Mouse (Mus musculus) c-Kit-positive CD71-positive TER-119-negative erythroid progenitor cells, embryonic 14.5 days (primary cell): Measurements from ENCODE around the gene Sirt5.
A peak's percentile ranks its signal among the peaks of the same experiment; 100 is the strongest.

ENCODE experiments used
- DNase-seq: peaks from one replicate; pipeline ENCODE4 v3.0.0-alpha.2; 2013; ENCODE audit warnings: low read depth

The Sirt5 gene

DNA sequence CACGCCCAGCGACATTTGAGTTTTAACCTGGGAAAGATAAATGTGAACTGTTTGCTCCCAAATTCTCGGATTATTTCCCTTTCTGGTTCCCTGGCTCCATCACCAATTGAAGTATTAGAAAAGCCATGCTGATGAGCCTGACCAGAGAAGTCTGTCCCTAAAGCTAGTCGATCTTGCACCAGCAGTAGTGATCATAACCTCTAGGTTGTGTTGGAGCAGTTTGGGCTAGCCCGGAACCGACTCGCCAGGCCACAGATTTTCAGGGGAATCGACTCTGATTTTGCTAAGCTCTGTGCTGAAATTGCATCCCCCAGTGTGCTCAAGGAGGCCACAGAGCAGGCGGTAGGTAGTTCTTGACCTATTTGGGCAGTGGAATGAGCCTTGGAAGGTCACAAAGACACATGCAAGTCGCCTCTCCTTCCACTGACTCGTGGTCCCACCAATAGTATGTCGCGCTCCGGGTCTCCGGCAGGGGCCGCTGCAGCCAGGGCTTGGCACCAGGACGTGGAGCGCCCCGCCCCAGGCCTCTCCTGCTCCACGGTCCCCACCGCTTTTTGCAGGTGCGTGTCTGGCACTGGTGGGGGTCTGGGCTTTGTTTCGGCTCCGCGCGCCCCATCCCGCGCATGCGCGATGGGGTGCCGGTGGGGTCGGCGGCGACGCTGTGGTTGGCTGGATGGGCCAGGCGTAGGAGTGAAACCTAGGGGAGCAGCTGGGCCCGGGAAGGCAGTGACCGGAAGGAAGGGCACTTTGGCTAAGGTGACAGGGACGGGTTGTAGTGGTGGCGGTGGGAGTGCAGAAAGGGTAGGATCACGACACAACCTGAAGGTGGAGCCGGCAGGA lies at the start of gene Sirt5:
Gene Sirt5, plus strand, starts transcription at position 512 of the 840 bp plus-strand sequence.
- DNase-seq = peak; percentile 60

DNA sequence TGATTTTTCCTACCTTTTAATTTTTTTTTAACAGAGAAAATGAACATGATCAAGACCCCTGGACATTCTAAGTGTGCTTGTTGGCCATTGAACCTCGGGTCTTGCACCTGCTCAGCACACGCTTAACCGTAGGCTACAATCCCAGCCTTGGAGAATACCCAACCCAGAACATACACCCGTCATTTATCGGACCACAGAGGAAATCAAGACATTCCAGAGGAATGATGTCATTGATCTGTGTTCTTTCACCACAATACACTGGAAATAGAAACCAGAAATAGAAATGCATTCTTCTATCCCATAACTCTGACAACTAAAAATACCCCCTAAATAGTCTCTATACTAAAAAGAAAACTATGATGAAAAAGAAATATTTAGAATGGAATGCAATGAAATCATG lies 47.9 kb upstream of the Sirt5 start:
- DNase-seq = no peak

DNA sequence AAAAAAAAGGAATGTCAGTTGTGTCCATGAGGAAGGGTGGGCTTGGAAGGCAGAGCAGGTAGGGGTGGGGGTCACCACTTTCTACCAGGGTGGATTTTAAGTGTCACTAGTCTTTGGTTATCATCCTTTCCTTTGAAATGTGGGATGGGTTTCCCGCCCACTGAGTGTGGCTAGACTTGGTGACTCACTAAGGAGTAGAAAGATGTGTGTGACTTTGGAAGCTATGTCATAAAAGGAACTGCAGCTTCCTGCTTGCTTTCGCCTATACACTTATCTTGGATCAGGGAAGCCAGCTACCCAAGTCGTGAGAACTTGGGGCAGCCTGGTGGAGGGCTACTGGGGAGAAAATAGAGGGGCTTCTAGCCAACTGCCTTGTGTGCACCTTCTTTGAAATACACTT lies 45.9 kb upstream of the Sirt5 start:
- DNase-seq = no peak

DNA sequence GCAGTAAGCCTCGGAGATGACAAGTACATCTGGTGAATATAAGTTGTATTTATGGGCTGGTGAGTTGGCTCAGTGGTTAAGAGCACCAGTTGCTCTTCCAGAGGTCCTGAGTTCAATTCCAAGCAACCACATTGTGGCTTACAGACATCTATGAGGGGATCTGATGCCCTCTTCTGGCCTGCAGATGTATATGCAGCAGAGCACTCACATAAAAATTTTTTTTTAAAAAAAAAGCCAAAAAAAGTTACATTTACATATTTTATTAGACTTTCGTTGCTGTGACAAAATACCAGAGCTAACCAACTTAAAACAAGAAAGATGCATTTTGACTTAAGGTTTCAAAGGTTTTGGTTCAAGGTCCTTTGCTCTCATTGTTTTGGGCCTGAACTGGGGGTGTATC lies 43.8 kb upstream of the Sirt5 start:
- DNase-seq = no peak

DNA sequence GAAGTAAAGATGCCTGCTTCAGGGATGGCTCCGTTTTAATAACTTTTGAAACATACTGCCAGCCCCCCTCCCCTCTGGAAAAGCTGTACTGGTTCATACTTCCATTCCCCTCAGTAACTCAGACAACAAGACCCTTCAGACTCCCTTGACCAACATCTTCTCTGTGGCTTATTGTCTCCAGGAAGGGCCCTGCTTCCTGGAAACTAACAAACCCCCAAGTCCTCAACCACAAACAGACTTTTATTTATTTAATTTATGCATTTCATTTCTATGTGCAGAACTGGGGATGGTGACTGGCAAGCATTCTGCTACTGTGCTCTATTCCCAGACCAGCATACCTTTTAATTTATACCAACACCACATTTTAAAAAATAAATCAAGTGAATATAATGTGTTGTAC lies 39.9 kb upstream of the Sirt5 start:
- DNase-seq = no peak

DNA sequence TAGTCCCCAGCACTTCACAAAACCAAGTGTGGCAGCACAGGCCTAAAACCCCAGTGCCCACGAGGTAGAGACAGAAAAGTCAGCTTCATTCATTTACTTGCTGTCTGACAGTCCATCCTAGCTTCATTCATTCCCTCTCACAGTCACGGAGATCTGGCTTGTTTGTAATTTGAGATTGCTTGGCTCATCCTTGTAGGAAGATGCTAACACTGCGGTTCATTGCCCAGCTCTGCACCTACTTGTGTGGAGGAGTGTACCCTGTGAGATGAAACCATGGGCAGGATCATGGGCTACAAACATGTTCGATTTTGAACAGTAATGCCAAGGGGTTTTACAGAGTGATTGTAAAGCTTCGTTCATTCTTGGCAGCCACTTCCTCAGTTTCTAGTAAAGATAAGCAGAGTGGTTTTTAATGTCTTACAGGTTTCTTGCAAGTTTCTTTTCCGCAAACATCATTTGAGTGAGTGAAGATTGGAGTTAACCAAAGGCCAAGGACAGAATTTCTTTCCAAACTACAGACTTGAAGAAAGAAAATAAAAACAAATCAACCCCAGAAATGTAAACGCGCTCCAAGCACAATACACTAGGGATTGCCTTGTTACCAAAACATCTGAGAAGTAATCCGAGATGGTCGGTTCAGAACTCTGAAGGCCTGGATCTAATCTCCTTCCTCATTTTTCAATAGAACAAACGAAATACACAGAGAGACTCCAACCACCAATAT lies 33.4 kb upstream of the Sirt5 start:
- no peak for DNase-seq

DNA sequence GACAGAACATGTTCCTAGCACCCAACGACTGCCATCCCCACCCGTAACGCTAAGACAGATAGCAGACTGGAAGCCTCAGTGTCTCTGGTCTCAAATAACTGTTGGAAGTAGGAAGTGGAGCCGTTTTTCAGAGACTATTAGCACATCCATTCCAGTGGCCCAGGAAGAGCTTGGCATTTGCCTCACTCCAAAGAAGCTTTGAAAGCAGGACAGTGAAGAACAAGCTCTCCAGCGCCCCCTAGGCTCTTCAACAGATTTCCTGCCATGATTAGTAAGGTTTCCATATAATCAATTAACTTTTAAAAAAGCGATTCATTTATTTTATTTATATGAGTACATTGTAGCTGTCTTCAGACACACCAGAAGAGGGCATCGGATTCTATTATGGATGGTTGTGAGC lies 32.7 kb upstream of the Sirt5 start:
- DNase-seq = peak; percentile 15

DNA sequence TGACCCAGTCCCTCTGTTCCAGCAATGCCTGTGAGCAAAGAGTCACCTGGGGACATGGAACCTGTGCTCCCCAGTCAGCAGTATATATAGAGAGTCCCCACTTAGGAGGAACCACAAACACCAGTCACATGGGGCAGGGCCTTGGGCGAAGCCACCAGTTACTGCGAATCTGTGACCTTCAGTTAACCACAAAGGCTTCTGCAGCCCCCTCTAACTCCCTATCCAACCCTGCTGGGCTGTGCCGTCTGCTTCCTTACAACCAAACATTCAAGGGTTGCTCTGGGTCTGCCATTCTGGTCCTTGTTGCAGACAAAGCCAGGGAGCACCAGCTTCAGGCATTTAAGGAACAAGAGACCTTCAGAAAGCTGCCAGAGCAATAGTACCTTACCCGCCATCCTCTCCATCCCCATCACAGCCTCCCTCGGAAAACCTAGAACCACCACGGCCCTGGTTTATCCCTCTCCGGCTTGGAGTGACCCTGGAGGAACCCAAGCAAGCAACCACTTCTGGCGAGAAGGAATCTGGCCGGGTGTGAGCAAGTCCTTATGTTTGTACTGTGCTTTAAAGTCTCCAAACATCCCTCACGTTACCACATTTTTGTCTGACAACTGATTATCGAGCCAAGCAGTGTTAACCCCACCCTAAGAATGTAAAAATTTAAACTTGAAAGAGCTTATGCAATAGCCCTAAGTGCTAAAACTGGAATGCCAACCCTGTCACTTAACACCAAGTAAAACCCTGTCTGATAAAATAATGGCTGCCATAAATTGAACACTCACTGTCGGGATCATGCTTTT lies 28.7 kb upstream of the Sirt5 start:
- DNase-seq = no peak

DNA sequence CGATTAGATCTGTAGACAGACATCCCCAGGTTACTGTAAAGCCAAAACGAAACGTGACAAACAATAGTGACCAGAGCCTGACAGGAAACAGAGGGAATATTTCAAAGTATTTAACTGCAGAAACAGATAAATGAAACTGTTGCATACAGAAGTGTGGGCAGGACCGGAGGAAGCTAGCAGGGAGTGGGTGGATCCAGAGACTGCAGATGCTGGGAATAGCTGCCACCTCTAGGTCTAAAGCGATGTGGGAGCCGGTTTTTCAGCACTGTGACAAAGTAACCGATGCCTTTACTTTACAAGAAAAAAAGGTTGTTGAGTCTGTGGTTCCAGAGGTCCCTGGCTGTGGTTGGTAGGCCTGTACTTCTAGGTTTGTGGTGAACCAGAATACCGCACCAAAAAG lies 27.3 kb upstream of the Sirt5 start:
- DNase-seq = no peak

DNA sequence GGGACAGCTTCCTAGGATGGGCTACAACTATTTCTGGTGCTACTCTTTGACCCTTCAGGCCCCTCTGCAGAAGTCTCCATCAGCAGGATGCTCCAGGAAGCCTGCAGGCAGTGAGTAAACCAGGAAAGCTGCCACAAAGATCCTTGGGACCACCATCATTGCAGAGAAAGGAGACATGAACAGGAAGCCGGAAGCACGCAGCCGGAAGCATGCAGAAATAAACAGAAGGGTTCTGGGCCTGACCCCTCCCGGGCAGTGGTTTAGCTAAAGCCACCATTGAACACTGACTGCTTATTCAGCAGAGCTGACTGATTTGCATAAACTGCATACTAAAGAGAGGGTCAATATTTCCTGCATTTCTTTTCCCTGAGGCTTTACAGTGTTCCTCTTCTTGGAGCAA lies 26.7 kb upstream of the Sirt5 start:
- DNase-seq = no peak

DNA sequence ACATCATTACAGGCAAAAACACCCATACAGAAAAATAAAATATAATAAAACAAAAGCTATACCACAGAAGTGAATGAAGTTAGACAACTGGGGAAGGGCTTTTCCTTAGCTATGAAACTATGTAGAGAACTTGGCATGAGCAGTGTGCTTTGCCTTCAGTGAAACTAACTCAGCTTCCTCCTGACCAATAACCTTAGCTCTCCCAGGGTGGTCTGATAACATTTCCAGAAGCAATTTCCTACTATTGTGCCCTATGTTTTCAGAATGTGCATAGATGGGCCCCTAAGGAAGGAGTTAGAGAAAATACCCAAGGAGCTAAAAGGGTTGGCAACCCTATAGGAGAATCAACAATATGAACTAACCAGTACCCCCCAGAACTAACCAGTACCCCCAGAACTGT lies 18.5 kb upstream of the Sirt5 start:
- no peak for DNase-seq

DNA sequence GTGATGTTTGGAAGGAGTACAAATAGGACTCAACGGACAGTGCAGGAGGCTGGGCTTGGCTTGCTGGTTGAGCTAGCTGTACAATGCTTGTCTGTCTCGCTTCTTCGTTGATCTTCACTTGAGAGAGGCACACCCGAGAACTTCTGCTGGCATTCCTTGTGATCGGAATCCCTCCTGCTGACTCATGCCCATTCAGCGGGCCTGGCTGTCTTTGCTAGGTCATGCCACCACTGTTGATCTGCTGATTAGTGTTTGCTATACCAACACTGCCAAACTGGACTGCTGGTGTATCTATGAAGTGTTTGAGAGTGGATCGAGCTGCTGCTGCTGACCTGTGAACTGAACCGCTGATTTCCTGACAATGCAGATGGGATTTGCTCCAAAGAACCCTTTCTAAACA lies 15.9 kb upstream of the Sirt5 start:
- no peak for DNase-seq

DNA sequence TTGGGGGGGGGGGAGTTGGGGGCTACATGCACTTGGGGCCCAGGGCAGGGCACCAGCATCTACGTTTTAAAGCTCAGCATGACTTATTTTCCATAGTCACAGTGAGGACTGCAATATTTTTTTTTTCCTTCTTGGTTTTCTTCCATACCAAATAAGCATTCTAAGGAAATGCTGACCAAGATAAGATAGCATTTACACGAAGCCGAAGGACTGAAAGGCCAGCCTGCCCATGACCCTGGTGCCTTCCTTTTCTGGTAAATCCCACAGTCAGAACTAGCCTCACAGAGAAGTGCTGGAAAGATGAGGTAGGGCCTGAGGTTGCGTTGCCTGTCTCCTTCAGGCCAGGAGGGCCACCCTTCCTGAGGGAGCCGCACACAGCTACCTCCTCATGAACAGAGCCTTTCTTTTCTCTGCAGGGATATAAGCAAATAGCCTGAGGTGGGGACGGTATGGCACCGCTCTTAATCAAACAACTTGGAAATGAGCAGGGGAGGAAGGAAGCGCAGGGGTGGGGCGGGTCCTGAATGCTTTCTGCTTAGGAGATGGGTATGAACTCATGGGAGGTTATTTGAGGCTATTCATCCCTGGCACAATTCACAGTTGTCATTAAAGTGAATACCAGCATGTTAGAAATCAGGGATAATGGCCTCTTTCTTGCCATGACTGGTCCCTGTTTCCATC lies 14.7 kb upstream of the Sirt5 start:
- DNase-seq = no peak

DNA sequence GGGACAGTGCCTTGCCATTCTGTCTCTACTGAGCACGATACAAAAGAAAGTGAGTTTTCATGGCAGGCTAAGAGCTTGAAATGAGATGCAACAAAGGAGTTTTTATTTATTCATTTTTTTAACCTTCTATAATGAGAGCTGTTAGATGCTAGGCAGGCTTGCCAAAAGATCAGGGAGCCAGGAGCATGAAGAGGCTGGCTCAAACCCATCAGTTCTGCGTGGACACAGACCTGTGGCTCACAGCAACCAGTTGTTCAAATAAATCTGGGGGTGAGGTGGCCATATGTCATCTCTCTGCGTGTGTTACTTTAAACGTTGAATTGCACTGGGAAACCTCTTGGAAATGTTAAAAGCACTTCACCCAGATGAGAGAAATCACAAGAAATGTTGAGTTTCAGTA lies 11.9 kb upstream of the Sirt5 start:
- DNase-seq = no peak

DNA sequence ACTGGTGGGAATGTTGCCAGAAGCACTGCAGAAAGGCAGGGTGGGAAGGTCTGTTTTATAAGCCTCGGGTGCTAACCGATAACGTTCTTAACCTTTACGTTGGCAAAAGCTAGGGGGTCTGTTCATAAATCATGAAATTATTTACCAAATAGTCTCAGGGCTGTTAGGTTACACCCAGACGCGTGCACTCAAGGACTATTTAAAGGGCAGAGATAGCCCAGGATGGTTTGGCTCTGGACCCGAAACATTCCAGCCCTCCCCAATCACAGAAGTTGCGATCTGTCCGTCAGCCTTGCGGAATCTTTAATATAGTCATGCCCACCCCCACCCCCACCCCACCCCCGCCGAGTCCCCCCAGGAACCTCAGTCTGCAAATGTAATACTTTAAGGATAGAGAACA lies 10.9 kb upstream of the Sirt5 start:
- no peak for DNase-seq

DNA sequence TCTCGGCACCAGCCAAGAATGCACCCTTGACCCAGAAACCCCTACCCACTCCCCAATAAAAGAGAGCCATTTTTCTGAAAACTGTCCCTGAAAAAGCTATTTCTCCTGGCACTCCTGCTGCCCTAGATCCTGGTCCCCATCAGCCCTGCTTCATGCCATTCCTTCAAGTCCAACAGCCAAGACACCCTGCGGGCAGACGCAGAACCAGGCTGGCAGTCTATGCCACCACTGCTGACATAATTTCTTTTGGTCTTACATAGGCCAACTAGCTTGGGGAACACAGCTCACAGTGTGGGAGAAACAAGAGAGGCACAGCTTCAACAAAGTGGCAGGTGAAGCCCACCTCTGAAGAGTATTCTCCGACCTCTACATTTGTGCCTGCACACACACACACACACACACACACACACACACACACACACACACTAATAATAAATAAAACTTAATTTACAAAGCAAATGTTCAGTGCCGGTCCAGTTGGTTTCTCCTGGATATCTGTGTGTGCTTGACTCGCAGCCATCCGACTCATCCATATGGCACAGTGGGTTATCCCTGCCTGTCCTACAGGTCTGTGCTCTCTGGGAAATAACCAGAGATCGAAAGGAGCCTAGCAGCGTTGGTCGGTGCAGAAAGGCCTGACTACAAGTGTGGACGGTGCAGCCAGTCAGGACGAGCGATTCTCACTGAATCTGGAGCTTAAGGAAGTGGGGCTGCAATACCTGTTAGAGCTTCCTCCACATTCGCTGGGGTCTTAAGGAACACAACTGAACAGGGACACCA lies 8.8 kb upstream of the Sirt5 start:
- DNase-seq = no peak

DNA sequence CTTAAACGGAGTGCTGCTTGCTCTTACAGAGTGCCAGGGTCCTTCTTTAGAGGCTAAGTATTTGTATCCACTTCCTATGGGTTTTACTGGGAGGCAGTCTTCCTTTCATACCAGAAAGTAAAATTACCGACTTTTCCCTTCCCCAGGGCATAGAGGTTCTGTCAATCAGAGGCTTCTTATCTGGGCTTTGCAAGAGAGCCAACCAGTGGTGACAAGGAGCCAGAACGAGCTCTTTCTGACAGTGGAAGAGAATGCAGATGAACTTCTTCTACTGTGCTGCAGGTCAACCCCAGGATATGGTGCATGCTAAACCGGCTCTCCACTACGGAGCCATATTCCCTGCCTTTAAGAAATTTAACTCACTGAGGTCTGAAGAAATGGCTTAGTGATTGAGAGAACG lies 4.8 kb upstream of the Sirt5 start:
- no peak for DNase-seq

DNA sequence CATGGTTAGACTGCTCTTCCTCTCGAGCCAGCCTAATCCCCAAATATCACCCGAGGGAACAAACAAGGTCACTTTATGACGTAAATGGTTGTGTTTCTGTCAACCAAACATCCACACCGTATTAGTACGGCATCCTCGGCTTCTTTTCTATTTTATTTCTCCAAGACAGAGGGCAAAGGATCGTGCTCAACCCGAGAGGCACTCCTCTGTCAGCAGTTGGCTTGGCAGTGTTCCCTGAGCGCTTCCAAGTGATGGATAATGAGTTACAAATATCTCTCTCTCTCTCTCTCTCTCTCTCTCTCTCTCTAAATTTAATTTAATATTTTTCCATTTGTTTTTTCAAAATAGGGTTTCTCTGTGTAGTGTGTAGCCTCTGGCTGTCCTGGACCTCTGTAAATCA lies 2.9 kb upstream of the Sirt5 start:
- DNase-seq = no peak

DNA sequence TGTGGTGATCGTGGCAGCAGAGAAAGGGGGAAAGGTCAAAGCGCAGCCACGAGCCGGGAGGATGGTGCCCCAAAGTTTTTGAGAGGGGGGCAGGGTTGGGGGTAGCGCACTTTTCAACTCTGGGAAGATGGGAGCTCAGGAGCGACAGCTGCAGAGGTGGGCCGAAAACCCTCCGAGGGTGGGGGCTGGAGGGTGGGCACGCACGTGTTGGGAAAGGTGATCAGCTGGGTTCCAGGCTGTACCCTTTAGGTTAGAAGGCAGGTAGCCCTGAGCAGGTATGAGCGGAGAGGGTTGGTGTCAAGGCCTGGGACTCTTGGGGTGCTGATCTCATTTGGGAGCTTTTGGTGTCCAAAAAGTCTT lies 509 bp downstream of the Sirt5 start:
- no peak for DNase-seq

DNA sequence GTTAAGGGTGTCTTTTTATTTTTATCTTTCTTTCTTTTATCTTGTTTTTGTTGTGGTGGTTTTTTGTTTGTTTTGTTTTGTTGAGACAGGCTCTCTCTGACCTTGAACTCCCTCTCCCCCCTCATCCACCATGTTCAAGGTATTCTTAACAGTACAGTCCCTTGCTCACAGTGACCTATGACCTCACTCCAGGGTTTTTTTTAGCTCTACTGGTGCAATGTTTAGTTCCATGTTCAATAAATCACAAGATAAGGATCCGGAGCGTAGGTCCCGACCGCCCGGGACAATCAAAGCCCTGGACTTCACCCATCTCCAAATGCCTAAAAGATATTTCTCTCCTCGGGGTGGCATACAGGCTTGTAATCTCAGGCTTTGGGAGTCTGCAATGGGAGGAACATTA lies 4.8 kb downstream of the Sirt5 start:
- DNase-seq = no peak

DNA sequence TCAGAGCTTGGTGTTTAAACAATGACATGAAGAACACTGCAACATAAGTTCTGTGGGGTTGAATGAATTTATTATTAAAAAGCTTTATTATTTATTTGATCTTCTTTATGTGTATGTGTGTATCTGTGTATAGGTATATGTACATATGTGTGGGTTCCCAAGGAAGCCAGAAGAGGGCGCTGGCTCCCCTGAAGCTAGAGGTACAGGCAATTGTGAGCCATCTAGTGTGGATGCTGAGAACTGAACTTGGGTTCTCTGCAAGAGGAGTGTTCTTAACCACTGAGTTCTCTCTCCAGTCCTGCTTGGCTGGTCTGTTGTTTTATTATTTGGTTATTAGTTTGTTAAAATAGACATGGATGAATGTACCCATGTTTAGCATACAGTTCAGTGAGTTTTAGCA lies 7.6 kb downstream of the Sirt5 start:
- DNase-seq = no peak

DNA sequence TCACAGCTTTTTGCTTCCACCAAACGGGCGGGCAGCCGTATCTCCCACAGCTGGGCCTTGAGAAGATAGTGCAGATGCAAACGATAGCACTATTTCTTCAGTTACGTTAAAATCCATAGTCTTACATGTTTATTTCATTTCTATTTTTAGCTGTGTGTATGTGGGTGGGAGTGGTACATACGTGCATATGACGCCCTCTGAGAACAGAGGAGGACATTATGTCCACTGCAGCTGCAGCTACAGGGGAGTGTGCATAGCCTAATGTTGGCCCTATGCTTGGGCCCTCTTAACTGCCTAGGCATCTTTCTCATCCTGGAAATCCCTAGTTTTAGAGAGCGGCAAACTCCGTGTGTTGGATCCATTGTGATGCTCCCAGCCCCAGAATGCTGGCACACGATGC lies 8.9 kb downstream of the Sirt5 start:
- no peak for DNase-seq
